In genomic region chr4:138131716-138132115, GRCm38 (mm10) we compare ENCODE assay signal across 19 mouse cellular contexts.
"Had no signal": no experiment of that assay in that cellular context is flagged by ENCODE, and none has a peak within 500 bp of the region (broad histone marks: within the 10 kb centered on the region; RNA-seq: fewer than 3 reads in every experiment).

No protein-coding gene starts in this region.

- H3K4me1 ChIP-seq: limb, embryonic 12.5 days; limb, embryonic 15.5 days had no signal

- ATAC-seq: intestine, embryonic 16.5 days; liver, postnatal 0 days; lung, postnatal 0 days had no signal

- H3K9ac ChIP-seq: limb, embryonic 12.5 days; limb, embryonic 15.5 days; liver, embryonic 14.5 days; liver, postnatal 0 days; lung, embryonic 14.5 days had no signal

- H3K9me3 ChIP-seq: limb, embryonic 12.5 days; limb, embryonic 15.5 days had no signal

- DNase-seq: kidney, adult 18-20 months; left cerebral cortex, postnatal 4 days; liver, postnatal 0 days; lung, embryonic 14.5 days; midbrain, embryonic 14.5 days; right cerebral cortex, postnatal 14 days; right cerebral cortex, postnatal 4 days; thymus, adult 2 months; thymus, postnatal 14 days; thymus, postnatal 4 days had no signal

- H3K4me3 ChIP-seq: limb, embryonic 12.5 days; limb, embryonic 15.5 days; myocyte had no signal

- H3K27ac ChIP-seq: limb, embryonic 12.5 days; limb, embryonic 15.5 days; liver, embryonic 14.5 days; macrophage; stomach, postnatal 0 days had no signal

- H3K27me3 ChIP-seq: limb, embryonic 12.5 days; limb, embryonic 15.5 days had no signal

- H3K4me2 ChIP-seq: limb, embryonic 12.5 days; limb, embryonic 15.5 days; liver, embryonic 11.5 days; lung, embryonic 14.5 days had no signal
